Mouse (Mus musculus) liver, embryonic 14.5 days (tissue): ENCODE results near the gene Spg7.

Source experiments
- CTCF ChIP-seq: IDR thresholded peaks from 2 replicates; pipeline ENCODE4 v1.5.1; 2016; ENCODE audit warnings: antibody characterized with exemption, low read depth, control low read depth
- EP300 ChIP-seq: IDR thresholded peaks from 2 replicates; pipeline ENCODE4 v1.6.1; 2016; ENCODE audit warnings: antibody characterized with exemption, low read depth

DNA sequence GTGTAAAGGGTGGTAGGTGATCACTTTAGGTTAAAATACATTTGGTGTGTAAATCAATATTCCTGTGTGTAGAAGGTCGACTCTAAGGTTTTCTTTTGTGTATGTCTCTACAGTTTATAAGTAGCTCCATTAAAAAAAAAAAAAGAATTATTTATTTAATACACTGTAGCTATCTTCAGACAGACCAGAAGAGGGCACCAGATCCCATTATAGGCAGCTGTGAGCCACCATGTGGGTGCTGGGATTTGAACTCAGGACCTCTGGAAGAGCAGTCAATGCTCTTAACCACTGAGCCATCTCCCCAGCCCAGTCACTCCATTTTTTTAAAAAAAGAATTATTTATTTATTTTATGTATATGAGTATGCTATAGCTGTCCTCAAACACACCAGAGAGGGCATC lies 45.3 kb downstream of the Spg7 start:
- peak; percentile 35; the same call in 1 of the 2 replicates for TF ChIP-seq CTCF
- no peak for TF ChIP-seq EP300
